Mouse (Mus musculus) leukemia stem cell, adult 10-12 weeks (primary cell): ENCODE data around the gene Caap1. TPM values are rescaled to one million over a fixed set of nuclear protein-coding genes. Genes with fewer than 3 reads are reported as not detected.

ENCODE experiments used
- polyA plus RNA-seq: library from polyadenylated mRNA; stranded (reverse); fragments of >175 nt; gene quantifications from 2 replicates; pipeline ENCODE4 v1.2.3, GENCODE M21; 2012; ENCODE audit warnings: low replicate concordance

Caap1 gene
- polyA plus RNA-seq, result 1.8 and 1.9 TPM in 2 replicates

DNA sequence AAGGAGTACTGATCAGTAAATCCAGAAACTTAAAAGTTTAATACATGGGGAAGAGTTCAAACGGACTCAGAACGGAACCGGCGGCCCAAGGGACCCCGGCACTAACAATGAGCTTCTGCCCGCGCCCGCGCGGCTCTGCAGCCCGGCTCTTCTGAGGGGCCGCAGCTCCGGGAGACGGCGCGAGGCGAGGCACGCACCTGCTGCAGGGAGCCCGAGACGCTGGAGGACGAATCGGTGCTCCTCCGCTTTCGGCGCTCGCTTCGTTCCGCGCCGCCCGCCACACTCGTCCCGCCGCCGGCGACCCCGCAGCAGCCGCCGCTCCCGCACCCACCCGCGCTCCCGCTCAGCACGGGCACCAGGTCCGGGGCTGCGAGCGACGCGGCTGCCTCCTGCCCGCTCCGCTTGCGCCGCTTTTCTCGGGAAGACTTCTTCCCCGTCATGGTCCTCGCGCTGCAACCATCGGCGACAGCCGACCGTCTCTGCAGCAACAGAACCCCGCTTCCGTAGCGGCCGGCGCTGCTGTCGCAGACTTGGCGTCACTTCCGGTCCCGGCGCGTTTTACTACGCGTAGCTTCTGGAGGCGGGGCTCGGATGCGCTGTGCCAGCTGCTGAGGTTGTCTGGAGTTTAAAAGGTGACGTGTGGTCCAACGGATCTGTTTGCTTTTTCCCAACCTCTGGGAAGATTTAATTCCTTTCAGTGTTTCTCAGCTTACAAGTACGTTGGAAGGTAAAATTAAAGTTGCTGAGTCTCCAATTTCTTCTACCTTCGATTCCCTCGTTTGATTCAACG lies at the start of gene Caap1, which contains the start of gene Gm10306:
Caap1 (minus strand) TSS at position 532 of the 790 bp plus-strand sequence.
Gm10306 (plus strand) TSS at position 282 of the 790 bp plus-strand sequence.

GRCm38 (mm10) chr4:94603031-94603629 lies 46.5 kb upstream of the Caap1 start, which contains the start of gene Plaa:
Gene Plaa (minus strand): TSS chr4:94603244.

Other genes with a start within 250 kb of the Caap1 start
- not detected in 2 replicates for gene Gm10306, start 250 bp downstream of the Caap1 start, polyA plus RNA-seq
- gene Plaa, start 46.4 kb upstream of the Caap1 start, polyA plus RNA-seq, result 132 and 177 TPM in 2 replicates
- gene Ift74, start 57.7 kb upstream of the Caap1 start, polyA plus RNA-seq, result 0.10 and 0.43 TPM in 2 replicates
- not detected in 2 replicates for gene Lrrc19, start 93.3 kb upstream of the Caap1 start, polyA plus RNA-seq
- 0.03 TPM in 1 of 2 replicates, not detected in the other for gene Tek, start 182.5 kb upstream of the Caap1 start, polyA plus RNA-seq